In genomic region chr19:55218192-55218739, GRCm38 (mm10) we compare ENCODE assay signal across 8 mouse cellular contexts. TPM values are rescaled to one million over a fixed set of nuclear protein-coding genes. Genes with fewer than 3 reads are reported as not detected.
DNase-seq lines count a peak whose midpoint lies in the region; ATAC-seq lines count a peak whose summit lies in the region.

No protein-coding gene starts in this region.

- DNase-seq in adrenal gland, adult 18-20 months (ENCODE audit: low spot score in 2 of 2): peak; percentile 76 to 80
- peak; percentile 96 for DNase-seq in embryo, embryonic 10.5 days (ENCODE audit: low spot score)
- DNase-seq in gastrocnemius, postnatal 14 days: peak; percentile 73
- DNase-seq in left cerebral cortex, postnatal 10 days (ENCODE audit: extremely low spot score in 1 of 2, low spot score in 2 of 2): peak; percentile 83 to 87
- DNase-seq in right cerebral cortex, postnatal 14 days: peak; percentile 92
- peak; percentile 77 for DNase-seq in urinary bladder, postnatal 25 days (ENCODE audit: low spot score)

- intact Hi-C loops in gastrocnemius, postnatal 14 days (cut with DNase I; ENCODE audit: low total_unique reads): loop anchor here (2.0 kb wide), 1 partner anchor 87 kb away; no protein-coding TSS in a partner anchor
- intact Hi-C loops in left cerebral cortex, postnatal 10 days (cut with DNase I): loop anchor here (2.0 kb wide), 1 partner anchor 87 kb away; no protein-coding TSS in a partner anchor

- ATAC-seq in inflammation-experienced regulatory T-cells, adult 6 months: peak; percentile 90
- peak; percentile 80 for ATAC-seq in megakaryocyte progenitor cell, adult 5-6 weeks (replicated peaks; ENCODE audit: poor library complexity)

RNA-seq across cellular contexts. Expression of gene Gucy2g, which starts 22.8 kb away (rescaled TPM):
- total RNA-seq in adrenal gland, adult 18-20 months (2021): not detected
- total RNA-seq in gastrocnemius, postnatal 14 days (2021): under 1 TPM; 0.10 to 0.24 TPM
- under 1 TPM; 0.18 to 0.56 (median 0.46) TPM for polyA plus RNA-seq in inflammation-experienced regulatory T-cells, adult 6 months (2017; shearing (Covaris generic))
- total RNA-seq in left cerebral cortex, postnatal 10 days (2021): 1 to 10 TPM; 2.4 to 2.7 TPM
- total RNA-seq in megakaryocyte progenitor cell, adult 5-6 weeks (2015): not detected in 2 replicates
- not detected in 2 replicates for total RNA-seq in megakaryocyte progenitor cell, adult 5-6 weeks (2017)

RNA-seq across cellular contexts. Expression of gene Acsl5, which starts 33.5 kb away (rescaled TPM):
- 100 to 1,000 TPM; 265 to 297 TPM for total RNA-seq in adrenal gland, adult 18-20 months (2021)
- 1 to 10 TPM; 7.4 to 9.3 TPM for total RNA-seq in gastrocnemius, postnatal 14 days (2021)
- polyA plus RNA-seq in inflammation-experienced regulatory T-cells, adult 6 months (2017; shearing (Covaris generic)): 100 to 1,000 TPM in 1 of 3 experiments, 10 to 100 TPM in 2; 48.2 to 133 (median 87.2) TPM
- 10 to 100 TPM; 38.9 to 40.2 TPM for total RNA-seq in left cerebral cortex, postnatal 10 days (2021)
- total RNA-seq in megakaryocyte progenitor cell, adult 5-6 weeks (2015): 115 and 141 TPM in 2 replicates
- total RNA-seq in megakaryocyte progenitor cell, adult 5-6 weeks (2017): 114 and 115 TPM in 2 replicates

RNA-seq across cellular contexts. Expression of gene Tectb, which starts 37.7 kb away (rescaled TPM):
- 1 to 10 TPM in 1 of 2 experiments, under 1 TPM in 1; 0.22 to 1.1 TPM for total RNA-seq in adrenal gland, adult 18-20 months (2021)
- total RNA-seq in gastrocnemius, postnatal 14 days (2021): under 1 TPM; 0.64 to 0.66 TPM
- polyA plus RNA-seq in inflammation-experienced regulatory T-cells, adult 6 months (2017; shearing (Covaris generic)): not detected
- under 1 TPM in 1 of 2 experiments, not detected in 1; 0.32 TPM for total RNA-seq in left cerebral cortex, postnatal 10 days (2021)
- total RNA-seq in megakaryocyte progenitor cell, adult 5-6 weeks (2015): not detected in 2 replicates
- total RNA-seq in megakaryocyte progenitor cell, adult 5-6 weeks (2017): not detected in 2 replicates

Comparison
In these comparisons a context has a peak if more than half of its experiments do, and no peak if none do; other contexts are left out.
1. Peak in every context shown above with its lines: DNase-seq and ATAC-seq.